Mouse (Mus musculus) MEL (cell line): ENCODE measurements around the gene Ccdc12.

Experiments
- CTCF ChIP-seq, 3 experiments: IDR thresholded peaks in 2 of 3; conservative IDR thresholded peaks in 1 of 3; 2 replicates each; pipeline ENCODE4 v1.5.1; 2011 to 2012; ENCODE audit warnings: low read length in 3 of 3, low read depth in 2 of 3, mild to moderate bottlenecking in 2 of 3, improper control_type of control experiment in 1 of 3, inconsistent platforms in 1 of 3, mixed read lengths in 1 of 3, moderate library complexity in 1 of 3; ENCODE audit not compliant: control insufficient read depth in 1 of 3, insufficient read depth in 1 of 3, poor library complexity in 1 of 3, severe bottlenecking in 1 of 3
- EP300 ChIP-seq, 2 experiments: IDR thresholded peaks; 2 replicates each; pipeline ENCODE4 v1.6.1; 2011; ENCODE audit warnings: improper control_type of control experiment in 2 of 2, low read length in 2 of 2, low read depth in 1 of 2, mild to moderate bottlenecking in 1 of 2
- ETS1 ChIP-seq: IDR thresholded peaks from 2 replicates; pipeline ENCODE4 v1.6.1; 2012; ENCODE audit warnings: low read depth, mild to moderate bottlenecking, inconsistent platforms, low read length, improper control_type of control experiment, moderate library complexity
- GABPA ChIP-seq: IDR thresholded peaks from 2 replicates; pipeline ENCODE4 v1.6.1; 2012; ENCODE audit warnings: low read depth, mild to moderate bottlenecking, inconsistent platforms, low read length, improper control_type of control experiment, moderate library complexity
- HCFC1 ChIP-seq: IDR thresholded peaks from 2 replicates; pipeline ENCODE4 v1.6.1; 2012; ENCODE audit warnings: low read depth, mild to moderate bottlenecking, inconsistent platforms, low read length, improper control_type of control experiment, moderate library complexity
- MXI1 ChIP-seq: IDR thresholded peaks from 2 replicates; pipeline ENCODE4 v1.6.1; 2011; ENCODE audit warnings: mild to moderate bottlenecking, low read depth, low read length, improper control_type of control experiment
- NELFE ChIP-seq: IDR thresholded peaks from 2 replicates; pipeline ENCODE4 v1.6.1; 2011; ENCODE audit warnings: low read depth, low read length, improper control_type of control experiment
- POLR2A ChIP-seq, 2 experiments: IDR thresholded peaks; 2 replicates each; pipeline ENCODE4 v1.6.1; 2011 to 2012; ENCODE audit warnings: low read length in 2 of 2, mild to moderate bottlenecking in 2 of 2, control low read depth in 1 of 2, improper control_type of control experiment in 1 of 2, low read depth in 1 of 2, moderate library complexity in 1 of 2; ENCODE audit not compliant: control insufficient read depth in 1 of 2, insufficient read depth in 1 of 2, poor library complexity in 1 of 2
- SIN3A ChIP-seq: IDR thresholded peaks from 2 replicates; pipeline ENCODE4 v1.6.1; 2012; ENCODE audit warnings: low read length, improper control_type of control experiment, inconsistent platforms
- TAL1 ChIP-seq: IDR thresholded peaks from 2 replicates; pipeline ENCODE4 v1.6.1; 2012; ENCODE audit warnings: mild to moderate bottlenecking, inconsistent platforms, low read length, moderate library complexity, mixed read lengths
- USF1 ChIP-seq: IDR thresholded peaks from 2 replicates; pipeline ENCODE4 v1.6.1; 2014; ENCODE audit warnings: low read depth, mild to moderate bottlenecking, inconsistent platforms, low read length, improper control_type of control experiment, moderate library complexity
- ZC3H11A ChIP-seq: IDR thresholded peaks from 2 replicates; pipeline ENCODE4 v1.6.1; 2012; ENCODE audit warnings: low read depth, mild to moderate bottlenecking, inconsistent platforms, low read length, improper control_type of control experiment
- ZMIZ1 ChIP-seq: IDR thresholded peaks from 2 replicates; pipeline ENCODE4 v1.6.1; 2012; ENCODE audit warnings: low read depth, mild to moderate bottlenecking, inconsistent platforms, low read length, improper control_type of control experiment, moderate library complexity
- ZNF384 ChIP-seq: IDR thresholded peaks from 2 replicates; pipeline ENCODE4 v1.6.1; 2012; ENCODE audit warnings: low read depth, mild to moderate bottlenecking, inconsistent platforms, low read length, improper control_type of control experiment

DNA sequence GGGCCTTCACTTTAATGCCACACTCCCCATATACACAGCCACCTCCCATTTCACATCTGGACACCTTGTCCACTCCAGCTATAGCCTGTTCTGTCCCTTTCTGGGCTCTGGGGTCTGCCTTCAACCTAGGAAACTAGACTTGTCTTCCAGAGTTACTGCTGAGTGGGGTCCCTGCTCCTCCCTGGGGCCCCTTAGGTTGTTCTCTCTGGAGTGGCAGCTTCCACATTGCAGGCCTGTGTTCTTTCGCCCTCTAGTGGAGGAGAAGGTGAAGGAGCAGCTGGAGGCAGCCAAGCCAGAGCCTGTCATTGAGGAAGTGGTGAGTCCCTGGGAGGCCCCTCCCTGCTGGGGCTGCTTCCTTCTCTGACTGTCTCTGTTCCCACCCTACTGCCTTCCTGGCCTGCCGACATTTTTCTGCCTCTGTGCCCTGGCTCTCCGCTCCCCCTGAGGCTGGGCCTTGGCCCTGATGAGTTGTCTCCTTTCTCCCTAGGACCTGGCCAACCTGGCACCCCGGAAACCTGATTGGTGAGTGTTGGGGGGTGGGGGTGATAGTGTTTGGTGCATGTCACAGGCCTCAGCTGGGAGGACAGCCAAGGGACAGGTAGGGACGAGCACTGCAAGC, 53.4 kb downstream of the Ccdc12 start:
- TF ChIP-seq ZNF384, result 0 out of 2 replicates have a peak, but pooled peaks have one; percentile 13
- no peak for TF ChIP-seq ZMIZ1
- TF ChIP-seq SIN3A, result peak; percentile 81
- TF ChIP-seq EP300 (IDR thresholded peaks at IDR 0.05; ENCODE audit: low read depth in 1 of 2, low read length in 2 of 2), result peak in 1 of 2 experiments; percentile 35; a peak in 2 of 4 replicates
- no peak for TF ChIP-seq NELFE
- peak; percentile 43; the same call in 1 of the 2 replicates for TF ChIP-seq MXI1
- TF ChIP-seq CTCF (IDR thresholded peaks at IDR 0.05 in 2 of 3, conservative IDR thresholded peaks at IDR 0.05 in 1 of 3; ENCODE audit: control insufficient read depth in 1 of 3, insufficient read depth in 1 of 3, low read depth in 2 of 3, low read length in 3 of 3, poor library complexity in 1 of 3, severe bottlenecking in 1 of 3), result peak; percentile 84 to 94 (median 86)
- no peak for TF ChIP-seq USF1
- peak; percentile 52; the same call in 1 of the 2 replicates for TF ChIP-seq HCFC1
- peak; percentile 79 for TF ChIP-seq ZC3H11A
- no peak for TF ChIP-seq GABPA
- TF ChIP-seq POLR2A (IDR thresholded peaks at IDR 0.05; ENCODE audit: control insufficient read depth in 1 of 2, insufficient read depth in 1 of 2, low read depth in 1 of 2, low read length in 2 of 2, poor library complexity in 1 of 2), result peak; percentile 21 to 22; a peak in 1 of 4 replicates
- TF ChIP-seq ETS1, result no peak
- no peak for TF ChIP-seq TAL1
